Mouse (Mus musculus): ENCODE results near the gene Sidt1.

DNA sequence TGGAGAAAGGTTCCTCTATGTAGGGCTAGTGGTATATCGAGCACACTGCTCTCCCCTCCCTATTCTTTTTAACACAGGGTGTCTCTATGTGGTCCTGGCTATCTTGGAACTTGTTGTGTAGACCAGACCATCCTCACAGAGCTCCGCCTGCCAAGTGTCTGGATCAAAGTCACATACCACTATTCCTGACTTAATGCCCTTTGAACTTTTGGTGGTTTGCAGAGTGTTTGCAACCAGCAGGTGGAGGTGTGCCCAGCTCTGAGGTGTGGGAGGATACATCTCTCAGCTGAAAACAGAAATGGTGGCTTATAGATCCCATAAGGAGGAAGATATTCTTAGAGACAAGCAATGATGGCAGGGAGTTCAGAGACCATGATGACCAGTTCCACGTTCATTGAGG lies 75.5 kb downstream of the Sidt1 start:
- TF ChIP-seq CTCF (IDR thresholded peaks at IDR 0.05; ENCODE audit: borderline replicate concordance, control insufficient read depth, extremely low read depth, insufficient read depth, low read length, poor library complexity), result no peak
- TF ChIP-seq POLR2A (IDR thresholded peaks at IDR 0.05; ENCODE audit: control insufficient read depth, extremely low read depth, insufficient read depth, low read length, poor library complexity), result no peak

Data from thymus, adult 2 months (tissue).